8 mouse cellular contexts compared by ENCODE assay signal in the genomic region with DNA sequence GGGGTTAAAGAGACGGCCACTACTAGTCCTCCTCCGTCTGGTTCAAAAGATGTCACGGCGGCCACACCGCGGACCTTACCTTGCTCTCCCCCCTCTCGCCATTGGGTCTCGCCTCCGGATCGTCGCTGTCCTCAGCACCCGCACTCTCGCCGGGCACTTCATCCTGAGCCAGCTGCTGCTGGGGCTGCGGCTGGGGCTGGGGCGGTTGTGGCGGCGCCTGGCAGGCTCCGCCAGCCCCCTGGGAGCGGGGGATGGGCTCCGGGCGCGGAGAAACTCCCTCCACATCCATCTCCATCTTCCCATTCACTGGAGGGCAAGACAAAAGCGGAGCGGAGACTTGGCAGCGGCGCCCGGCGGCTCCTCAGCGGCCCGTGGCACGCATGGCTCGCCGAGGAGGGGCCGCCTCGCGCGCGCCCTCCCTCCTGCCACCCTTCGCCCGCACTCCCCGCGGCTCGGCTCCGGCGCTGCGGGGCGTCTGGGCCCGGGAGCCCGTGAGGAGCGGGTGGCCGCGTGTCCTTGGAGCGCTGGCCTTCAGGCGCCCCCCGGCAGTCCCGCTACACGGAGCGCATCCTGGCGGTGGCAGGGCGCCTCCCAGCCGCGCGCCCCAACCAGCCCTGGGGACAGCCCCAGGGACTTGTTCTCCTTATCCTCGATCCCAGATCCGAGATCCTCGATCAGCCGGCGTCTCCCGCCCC.
A peak's percentile ranks its signal among the peaks of the same experiment; 100 is the strongest.
DNase-seq lines count a peak whose midpoint lies in the region; ATAC-seq and TF ChIP-seq lines count a peak whose summit lies in the region.

No protein-coding gene starts in this region.

- peak overlapping the region; percentile 75 for H3K4me3 ChIP-seq in forebrain, embryonic 10.5 days
- peak overlapping the region; percentile 57 for H3K4me3 ChIP-seq in hindbrain, embryonic 11.5 days (ENCODE audit: low read depth, low read length)
- peak overlapping the region; percentile 57 for H3K4me3 ChIP-seq in neural tube, embryonic 11.5 days (ENCODE audit: low read depth, low read length)

- 0 out of 2 replicates have a peak, but pooled peaks have one; percentile 22 for TF ChIP-seq CTCF in brain, embryonic 14.5 days (IDR thresholded peaks at IDR 0.05; ENCODE audit: borderline replicate concordance, extremely low read depth, insufficient read depth, insufficient read length)

- intact Hi-C loops in gastrocnemius, postnatal 14 days (cut with DNase I; ENCODE audit: low total_unique reads), result no loop called here

- H3K9ac ChIP-seq in hindbrain, embryonic 11.5 days (ENCODE audit: low read depth, low read length), result peak overlapping the region; percentile 62
- peak overlapping the region; percentile 69 for H3K9ac ChIP-seq in neural tube, embryonic 11.5 days (ENCODE audit: low read length)

- peak; percentile 16; the same call in 1 of the 2 replicates for TF ChIP-seq POLR2A in brain, embryonic 14.5 days (IDR thresholded peaks at IDR 0.05; ENCODE audit: borderline replicate concordance, extremely low read depth, insufficient read depth, insufficient read length, poor library complexity, severe bottlenecking)

- peaks cover 56% of the 10 kb centered on the region for H3K27me3 ChIP-seq in forebrain, embryonic 10.5 days (ENCODE audit: poor library complexity, severe bottlenecking)
- peaks cover 4% of the 10 kb centered on the region; the same call in 1 of the 2 replicates for H3K27me3 ChIP-seq in hindbrain, embryonic 11.5 days (ENCODE audit: control insufficient read depth, insufficient read depth, low read length)
- H3K27me3 ChIP-seq in neural tube, embryonic 11.5 days (ENCODE audit: control insufficient read depth, insufficient read depth, low read length), result peaks cover 3% of the 10 kb centered on the region; the same call in 1 of the 2 replicates

- WGBS in forebrain, embryonic 10.5 days, result under 1% methylated on average over 69 of the region's 70 CpGs
- WGBS in hindbrain, embryonic 11.5 days, result under 1% methylated on average over 61 of the region's 70 CpGs
- under 1% methylated on average over 58 of the region's 70 CpGs for WGBS in neural tube, embryonic 11.5 days

- H3K36me3 ChIP-seq in forebrain, embryonic 10.5 days (replicated peaks), result no peaks in the 10 kb centered on the region
- no peaks in the 10 kb centered on the region for H3K36me3 ChIP-seq in hindbrain, embryonic 11.5 days (ENCODE audit: control insufficient read depth, insufficient read depth, low read length)
- H3K36me3 ChIP-seq in neural tube, embryonic 11.5 days (ENCODE audit: control insufficient read depth, insufficient read depth, low read length), result no peaks in the 10 kb centered on the region

- H3K4me1 ChIP-seq in forebrain, embryonic 10.5 days, result peaks cover 22% of the 10 kb centered on the region
- H3K4me1 ChIP-seq in hindbrain, embryonic 11.5 days (replicated peaks; ENCODE audit: control insufficient read depth, insufficient read depth, low read length), result 0 out of 2 replicates have a peak, but pooled peaks cover 5% of the 10 kb centered on the region
- H3K4me1 ChIP-seq in neural tube, embryonic 11.5 days (ENCODE audit: control insufficient read depth, insufficient read depth, low read length), result 0 out of 2 replicates have a peak, but pooled peaks cover 4% of the 10 kb centered on the region

- H3K9me3 ChIP-seq in forebrain, embryonic 10.5 days, result no peaks in the 10 kb centered on the region
- H3K9me3 ChIP-seq in hindbrain, embryonic 11.5 days (ENCODE audit: control insufficient read depth, low read length), result no peaks in the 10 kb centered on the region
- no peaks in the 10 kb centered on the region for H3K9me3 ChIP-seq in neural tube, embryonic 11.5 days (ENCODE audit: control insufficient read depth, low read length)

- peak overlapping the region; percentile 82 for H3K27ac ChIP-seq in forebrain, embryonic 10.5 days
- H3K27ac ChIP-seq in hindbrain, embryonic 11.5 days (ENCODE audit: low read depth, low read length), result peak overlapping the region; percentile 60; the same call in 1 of the 2 replicates
- H3K27ac ChIP-seq in neural tube, embryonic 11.5 days (ENCODE audit: low read depth, low read length), result peak overlapping the region; percentile 42; the same call in 1 of the 2 replicates

- H3K4me2 ChIP-seq in hindbrain, embryonic 11.5 days (replicated peaks; ENCODE audit: low read depth, low read length), result peak overlapping the region; percentile 95
- peak overlapping the region; percentile 91 for H3K4me2 ChIP-seq in neural tube, embryonic 11.5 days (ENCODE audit: low read depth)

- peak; percentile 88 for ATAC-seq in hindbrain, embryonic 11.5 days (ENCODE audit: low FRiP score)
- ATAC-seq in neural tube, embryonic 11.5 days (ENCODE audit: insufficient read depth, low FRiP score, low TSS enrichment), result peak; percentile 87

- DNase-seq in gastrocnemius, postnatal 14 days, result peak; percentile 27
- no peak for DNase-seq in gastrocnemius, adult 8-10 months (ENCODE audit: low spot score in 2 of 2)
- DNase-seq in brain, embryonic 14.5 days (ENCODE audit: low read depth), result peak; percentile 81
- DNase-seq in forebrain, embryonic 10.5 days (ENCODE audit: extremely low spot score, low spot score), result peak; percentile 60
- peak; percentile 74 for DNase-seq in hindbrain, embryonic 11.5 days (ENCODE audit: low spot score)
- DNase-seq in liver, result peak; percentile 13
- DNase-seq in neural tube, embryonic 11.5 days (ENCODE audit: low spot score), result peak; percentile 75
- no peak for DNase-seq in spleen, postnatal 14 days (ENCODE audit: low spot score in 2 of 2)

Comparison
In these comparisons a context has a peak if more than half of its experiments do, and no peak if none do; other contexts are left out.
1. DNase-seq: peak in gastrocnemius, postnatal 14 days (single experiment), brain, embryonic 14.5 days (single experiment), forebrain, embryonic 10.5 days (single experiment), hindbrain, embryonic 11.5 days (single experiment), liver (single experiment) and neural tube, embryonic 11.5 days (single experiment); none in gastrocnemius, adult 8-10 months (0 of 2) and spleen, postnatal 14 days (0 of 2).
2. Peak in every context shown above with its lines, with median percentiles within 50 percentile points of each other: H3K27ac ChIP-seq and H3K4me3 ChIP-seq.